Mouse (Mus musculus) hindbrain, postnatal 0 days (tissue): ENCODE data around the gene Mnx1. TPM values are rescaled to one million over a fixed set of nuclear protein-coding genes. Genes with fewer than 3 reads are reported as not detected.

Experiments used
- ATAC-seq: fragments of 200-750 bp; cut with Nextera tagmentation; 2 replicates; pipeline ENCODE4 v1.8.0; 2017; ENCODE audit warnings: mild to moderate bottlenecking, moderate TSS enrichment, moderate library complexity
- DNase-seq: peaks from one replicate; pipeline ENCODE4 v3.0.0-alpha.2; 2015; ENCODE audit warnings: low spot score
- H3K27ac ChIP-seq: fragments of 300-500 bp; sonication (generic); 2 replicates; pipeline ENCODE4 v1.5.1; 2014; ENCODE audit warnings: mild to moderate bottlenecking
- H3K27me3 ChIP-seq: fragments of 300-500 bp; sonication (generic); 2 replicates; pipeline ENCODE4 v1.6.1; 2014; ENCODE audit warnings: low read length, mixed read lengths; ENCODE audit not compliant: insufficient read depth
- H3K36me3 ChIP-seq: fragments of 300-500 bp; sonication (generic); 2 replicates; pipeline ENCODE4 v1.6.1; 2014; ENCODE audit warnings: low read length, mixed read lengths; ENCODE audit not compliant: insufficient read depth
- H3K4me1 ChIP-seq: fragments of 300-500 bp; sonication (generic); 2 replicates; pipeline ENCODE4 v1.6.1; 2014; ENCODE audit warnings: antibody characterized with exemption, low read length, mixed read lengths; ENCODE audit not compliant: insufficient read depth
- H3K4me2 ChIP-seq: fragments of 300-500 bp; sonication (generic); 2 replicates; pipeline ENCODE4 v1.6.1; 2014; ENCODE audit warnings: low read depth, mild to moderate bottlenecking, low read length, moderate library complexity, mixed read lengths
- H3K4me3 ChIP-seq: fragments of 300-500 bp; sonication (generic); 2 replicates; pipeline ENCODE4 v1.5.1; 2014; ENCODE audit warnings: low read length
- H3K9ac ChIP-seq: fragments of 300-500 bp; sonication (generic); replicated peaks from 2 replicates; pipeline ENCODE4 v1.6.1; 2014; ENCODE audit warnings: mild to moderate bottlenecking, low read length, moderate library complexity, mixed read lengths
- H3K9me3 ChIP-seq: fragments of 300-500 bp; sonication (generic); 2 replicates; pipeline ENCODE4 v1.6.1; 2016; ENCODE audit warnings: low read length, mixed read lengths
- CTCF ChIP-seq: IDR thresholded peaks from 2 replicates; pipeline ENCODE4 v1.5.1; 2016; ENCODE audit warnings: antibody characterized with exemption, control low read depth, low read depth
- WGBS: fragments of 180-500 bp; shearing (Covaris S2); extraction: QIAGEN DNeasy Blood & Tissue Kit; methylation state at CpG from one replicate; pipeline ENCODE4 v1.1.7; 2014; 5-methylcytosine and 5-hydroxymethylcytosine counted together
- polyA plus RNA-seq: library from polyadenylated mRNA; unstranded; fragments of >200 nt; fragmentation: Nextera tagmentation; extraction: Ambion mirVana; gene quantifications from 2 replicates; pipeline ENCODE4 v1.2.1, GENCODE M21; 2015
- total RNA-seq: library from RNA; depleted of rRNA; stranded (reverse); fragments of >200 nt; gene quantifications from 2 replicates; pipeline ENCODE4 v1.2.3, GENCODE M21; 2014

Gene Mnx1
- total and polyA plus RNA-seq, 2 experiments from 2014 or later = 0.16 TPM; not detected in 1

- ATAC-seq (no peak), DNase-seq (no peak)
- no peak overlapping the region for H3K9ac ChIP-seq
- H3K27me3 ChIP-seq = peaks cover 83% of the 10 kb centered on the region
- H3K9me3 ChIP-seq = no peaks in the 10 kb centered on the region
- no peak overlapping the region for H3K4me3 ChIP-seq
- no peak for TF ChIP-seq CTCF
- no peak overlapping the region for H3K4me2 ChIP-seq
- H3K4me1 ChIP-seq = no peaks in the 10 kb centered on the region
- no peaks in the 10 kb centered on the region for H3K36me3 ChIP-seq
- 8% methylated on average over 5 of the region's 5 CpGs for WGBS
- H3K27ac ChIP-seq = no peak overlapping the region
These were observed 8.0 kb downstream of the Mnx1 start for GRCm38 (mm10) chr5:29470271-29470670.

- TF ChIP-seq CTCF = no peak
- peaks cover 76% of the 10 kb centered on the region for H3K27me3 ChIP-seq
- H3K36me3 ChIP-seq = no peaks in the 10 kb centered on the region
- ATAC-seq (no peak), DNase-seq (no peak)
- no peak overlapping the region for H3K4me3 ChIP-seq
- H3K4me1 ChIP-seq = no peaks in the 10 kb centered on the region
- no peak overlapping the region for H3K4me2 ChIP-seq
- H3K27ac ChIP-seq = no peak overlapping the region
- no peaks in the 10 kb centered on the region for H3K9me3 ChIP-seq
- no peak overlapping the region for H3K9ac ChIP-seq
- WGBS = 8% methylated on average over 4 of the region's 4 CpGs
These were observed 8.8 kb downstream of the Mnx1 start for GRCm38 (mm10) chr5:29469501-29469900.

GRCm38 (mm10) chr5:29468351-29469065 is 9.8 kb downstream of the Mnx1 start:
- WGBS = 4% methylated on average over 17 of the region's 17 CpGs
- DNase-seq = no peak
- H3K27me3 ChIP-seq = peaks cover 66% of the 10 kb centered on the region
- TF ChIP-seq CTCF = no peak
- H3K36me3 ChIP-seq = no peaks in the 10 kb centered on the region
- no peak overlapping the region for H3K9ac ChIP-seq
- no peak overlapping the region for H3K27ac ChIP-seq
- H3K9me3 ChIP-seq = no peaks in the 10 kb centered on the region
- peak overlapping the region; percentile 25 for H3K4me3 ChIP-seq
- no peaks in the 10 kb centered on the region for H3K4me1 ChIP-seq
- peak overlapping the region; percentile 51 for H3K4me2 ChIP-seq
- ATAC-seq = no peak

GRCm38 (mm10) chr5:29467489-29468350 is 10.6 kb downstream of the Mnx1 start:
- Histone ChIP-seq H3K36me3 (no peaks in the 10 kb centered on the region), H3K27me3 (peaks cover 63% of the 10 kb centered on the region), H3K27ac (no peak overlapping the region), H3K4me2 (peak overlapping the region; percentile 51), H3K4me3 (peak overlapping the region; percentile 25), H3K9me3 (no peaks in the 10 kb centered on the region), H3K9ac (no peak overlapping the region), H3K4me1 (no peaks in the 10 kb centered on the region)
- no peak for DNase-seq
- no peak for ATAC-seq
- no peak for TF ChIP-seq CTCF
- WGBS = 3% methylated on average over 67 of the region's 67 CpGs

GRCm38 (mm10) chr5:29462943-29463686 is 15.2 kb downstream of the Mnx1 start:
- no peaks in the 10 kb centered on the region for H3K9me3 ChIP-seq
- H3K4me3 ChIP-seq = no peak overlapping the region
- no peak for DNase-seq
- no peak overlapping the region for H3K4me2 ChIP-seq
- H3K4me1 ChIP-seq = no peaks in the 10 kb centered on the region
- peaks cover 22% of the 10 kb centered on the region for H3K27me3 ChIP-seq
- no peaks in the 10 kb centered on the region for H3K36me3 ChIP-seq
- 82% methylated on average over 9 of the region's 9 CpGs for WGBS
- no peak overlapping the region for H3K9ac ChIP-seq
- H3K27ac ChIP-seq = no peak overlapping the region
- no peak for ATAC-seq
- TF ChIP-seq CTCF = no peak

GRCm38 (mm10) chr5:29456895-29457656 is 21.2 kb downstream of the Mnx1 start:
- H3K9me3 ChIP-seq = no peaks in the 10 kb centered on the region
- no peaks in the 10 kb centered on the region for H3K27me3 ChIP-seq
- no peaks in the 10 kb centered on the region for H3K4me1 ChIP-seq
- H3K4me3 ChIP-seq = no peak overlapping the region
- TF ChIP-seq CTCF = no peak
- H3K36me3 ChIP-seq = no peaks in the 10 kb centered on the region; the same call in 1 of the 2 replicates
- H3K9ac ChIP-seq = no peak overlapping the region
- DNase-seq (no peak), ATAC-seq (no peak)
- no peak overlapping the region for H3K4me2 ChIP-seq
- no peak overlapping the region for H3K27ac ChIP-seq
- WGBS = 87% methylated on average over 5 of the region's 5 CpGs
